Mouse (Mus musculus): ENCODE results near the gene Gm2431.

The Gm2431 gene

DNA sequence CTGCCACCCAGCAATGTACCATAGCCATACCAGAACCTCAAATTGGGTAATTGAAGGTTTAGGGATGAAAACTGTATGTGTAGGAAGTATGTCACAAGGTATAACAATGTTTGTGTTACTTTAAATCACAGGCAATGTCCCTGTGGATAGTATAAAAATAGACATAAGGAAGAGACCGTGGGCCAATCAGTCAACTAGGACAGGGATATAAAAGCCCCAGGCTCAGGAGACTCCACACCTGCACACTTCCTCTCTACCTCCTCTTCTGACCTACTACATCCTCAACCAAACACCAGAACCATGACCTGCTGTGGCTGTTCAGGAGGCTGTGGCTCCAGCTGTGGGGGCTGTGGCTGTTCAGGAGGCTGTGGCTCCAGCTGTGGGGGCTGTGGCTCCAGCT is 46.6 kb downstream of the Gm2431 start, which contains the start of gene Gm7579:
TSS of gene Gm7579 (plus strand) at position 301 of the 400 bp plus-strand sequence.
- no peak for DNase-seq (ENCODE audit: low spot score in 2 of 2)

Data from spleen, postnatal 14 days (tissue).